Mouse (Mus musculus): ENCODE results near the gene Majin.

GRCm38 (mm10) chr19:6240136-6240535 is 55.9 kb downstream of the Majin start:
- TF ChIP-seq CTCF (IDR thresholded peaks at IDR 0.05; ENCODE audit: low read depth, low read length) (no peak), POLR2A (IDR thresholded peaks at IDR 0.05; ENCODE audit: extremely low read depth, insufficient read depth, low read length) (no peak)

Measured in liver, adult 2 months (tissue).